Mouse (Mus musculus) bone marrow macrophage, adult 2 months (primary cell): ENCODE measurements around the gene Bola3.

Experiments used
- CTCF ChIP-seq: IDR thresholded peaks from 2 replicates; pipeline ENCODE4 v1.5.1; 2012; ENCODE audit warnings: low read depth, mild to moderate bottlenecking, low read length, moderate library complexity
- POLR2A ChIP-seq: IDR thresholded peaks from 2 replicates; pipeline ENCODE4 v1.6.1; 2012; ENCODE audit warnings: mild to moderate bottlenecking, low read depth, low read length, borderline replicate concordance

- no peak for TF ChIP-seq CTCF
- TF ChIP-seq POLR2A = no peak
Observed at GRCm38 (mm10) chr6:83350172-83350571, 1.2 kb downstream of the Bola3 start.
